Mouse (Mus musculus) E14TG2a.4 (cell line): Measurements from ENCODE around the gene Ifitm10.

ENCODE experiments used
- CTCF ChIP-seq: conservative IDR thresholded peaks from 2 replicates; pipeline ENCODE4 v1.5.1; 2014; ENCODE audit warnings: low read length
- NANOG ChIP-seq: IDR thresholded peaks from 2 replicates; pipeline ENCODE4 v1.6.1; 2014; ENCODE audit warnings: borderline replicate concordance, low read length, mixed read lengths
- POU5F1 ChIP-seq: IDR thresholded peaks from 2 replicates; pipeline ENCODE4 v1.6.1; 2014; ENCODE audit warnings: low read length, borderline replicate concordance

DNA sequence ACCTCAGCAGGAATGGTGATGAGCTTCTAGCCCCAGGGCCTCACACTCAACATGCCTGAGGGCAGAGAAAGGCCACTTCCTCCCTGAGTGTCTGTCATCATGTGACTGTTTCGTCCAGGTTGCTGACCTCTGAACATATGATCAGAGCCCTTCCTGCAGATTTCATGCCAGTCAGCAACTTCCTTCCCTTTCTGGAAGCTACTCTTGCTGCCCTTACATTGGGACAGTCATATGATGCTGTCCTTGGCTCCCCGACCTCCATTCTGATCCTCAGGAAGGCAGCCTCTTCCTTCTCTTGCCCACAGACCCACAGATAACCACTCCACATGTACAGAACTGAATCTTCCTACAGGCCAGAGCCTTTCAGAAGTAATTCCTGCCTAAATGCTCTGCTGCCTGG lies 24.5 kb upstream of the Ifitm10 start:
- no peak for TF ChIP-seq CTCF
- no peak for TF ChIP-seq NANOG
- no peak for TF ChIP-seq POU5F1
